Mouse (Mus musculus) frontal cortex, postnatal 14 days (tissue): Measurements from ENCODE around the gene Drd2.

Experiments
- DNase-seq, 2 experiments: peaks; one replicate each; pipeline ENCODE4 v3.0.0; 2022; ENCODE audit warnings: low spot score in 2 of 2

Drd2 gene

DNA sequence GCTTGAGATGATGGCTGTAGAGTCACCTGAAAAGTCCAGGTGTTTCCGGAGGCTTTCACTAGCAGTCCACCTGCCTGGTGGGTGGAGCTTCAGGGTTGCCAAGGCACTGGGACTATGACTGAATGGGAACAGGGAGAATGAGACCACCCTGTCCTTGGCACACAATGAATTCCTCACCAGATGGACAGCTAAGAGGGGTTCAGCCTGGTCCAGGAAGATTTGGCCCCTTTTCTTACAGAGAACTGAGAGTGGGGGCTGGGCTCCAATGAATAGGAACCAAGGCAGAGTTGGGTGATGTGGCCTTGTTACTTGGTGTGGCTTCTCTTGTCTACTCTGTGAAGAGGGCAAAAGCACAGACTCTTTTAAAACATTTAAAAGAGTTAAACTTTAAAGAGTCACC, 112.0 kb downstream of the Drd2 start:
- no peak for DNase-seq

DNA sequence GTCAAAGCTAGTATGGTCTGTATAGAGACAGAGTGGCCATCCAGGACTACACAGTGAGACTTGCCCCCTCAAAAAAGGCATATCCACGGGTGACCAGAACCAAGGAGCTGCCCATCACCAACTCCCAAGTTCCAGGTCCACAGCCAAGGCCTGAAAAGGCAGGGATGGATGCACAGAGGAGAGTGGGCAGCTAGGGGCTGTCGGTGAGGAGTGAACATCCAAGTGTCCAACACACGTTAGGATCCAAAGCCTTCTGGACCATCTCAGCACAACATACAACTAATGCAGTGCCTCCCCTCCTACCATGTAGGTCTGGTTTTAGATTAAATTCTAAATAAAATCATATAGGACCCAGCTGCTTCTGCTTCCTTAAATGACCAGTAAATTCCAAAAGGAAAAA, 115.7 kb downstream of the Drd2 start:
- no peak for DNase-seq
